ENCODE assay signal across 22 mouse cellular contexts in genomic region chr4:22485117-22485516, GRCm38 (mm10). TPM values are rescaled to one million over a fixed set of nuclear protein-coding genes. Genes with fewer than 3 reads are reported as not detected.
A peak's percentile ranks its signal among the peaks of the same experiment; 100 is the strongest.
DNase-seq lines count a peak whose midpoint lies in the region; ATAC-seq and TF ChIP-seq lines count a peak whose summit lies in the region.
"Had no signal": no experiment of that assay in that cellular context is flagged by ENCODE, and none has a peak within 500 bp of the region (broad histone marks: within the 10 kb centered on the region; RNA-seq: fewer than 3 reads in every experiment).

No protein-coding gene starts in this region.

- H3K4me2 ChIP-seq in forebrain, embryonic 11.5 days (ENCODE audit: low read depth, low read length, severe bottlenecking), result peak overlapping the region; percentile 97
- H3K4me2 ChIP-seq in forebrain, postnatal 0 days (ENCODE audit: low read depth), result peak overlapping the region; percentile 94
- peak overlapping the region; percentile 97 for H3K4me2 ChIP-seq in neural tube, embryonic 13.5 days
- H3K4me2 ChIP-seq: embryonic facial prominence, embryonic 15.5 days; stomach, embryonic 15.5 days had no signal

- no peak for ATAC-seq in forebrain, embryonic 11.5 days (replicated peaks; ENCODE audit: low FRiP score)
- no peak for ATAC-seq in forebrain, postnatal 0 days
- no peak for ATAC-seq in neural tube, embryonic 13.5 days (ENCODE audit: low read depth)

- no peak overlapping the region for H3K27ac ChIP-seq in forebrain, embryonic 11.5 days (ENCODE audit: low read depth, low read length)
- peak overlapping the region; percentile 21; the same call in 1 of the 2 replicates for H3K27ac ChIP-seq in forebrain, postnatal 0 days (ENCODE audit: low read depth, low read length)
- H3K27ac ChIP-seq in midbrain, embryonic 10.5 days (replicated peaks), result peak overlapping the region; percentile 99
- H3K27ac ChIP-seq in neural tube, embryonic 13.5 days (replicated peaks), result no peak overlapping the region
- H3K27ac ChIP-seq: embryonic facial prominence, embryonic 15.5 days; stomach, embryonic 15.5 days had no signal

- intact Hi-C loops in left cerebral cortex, postnatal 4 days (cut with DNase I), result loop anchor here (5.0 kb wide), 3 partner anchors 1117 to 1667 kb away; no protein-coding TSS in a partner anchor
- intact Hi-C loops in gastrocnemius, postnatal 36 days (cut with DNase I), result no loop called here

- H3K36me3 ChIP-seq in forebrain, embryonic 11.5 days (ENCODE audit: control insufficient read depth, insufficient read depth, low read length), result no peaks in the 10 kb centered on the region
- H3K36me3 ChIP-seq in forebrain, postnatal 0 days (ENCODE audit: insufficient read depth), result no peaks in the 10 kb centered on the region
- H3K36me3 ChIP-seq in midbrain, embryonic 10.5 days, result peaks cover 23% of the 10 kb centered on the region
- no peaks in the 10 kb centered on the region for H3K36me3 ChIP-seq in neural tube, embryonic 13.5 days
- H3K36me3 ChIP-seq: embryonic facial prominence, embryonic 15.5 days; stomach, embryonic 15.5 days had no signal

- H3K4me3 ChIP-seq in forebrain, embryonic 11.5 days (ENCODE audit: low read depth, low read length), result peak overlapping the region; percentile 86
- peak overlapping the region; percentile 90 for H3K4me3 ChIP-seq in forebrain, postnatal 0 days (ENCODE audit: low read depth, low read length)
- H3K4me3 ChIP-seq in midbrain, embryonic 10.5 days, result peak overlapping the region; percentile 99
- H3K4me3 ChIP-seq in neural tube, embryonic 13.5 days, result peak overlapping the region; percentile 87
- H3K4me3 ChIP-seq: embryonic facial prominence, embryonic 15.5 days; stomach, embryonic 15.5 days had no signal

- WGBS in forebrain, embryonic 11.5 days, result 12% methylated on average over 2 of the region's 2 CpGs
- WGBS in forebrain, postnatal 0 days, result 21% methylated on average over 2 of the region's 2 CpGs
- WGBS in midbrain, embryonic 10.5 days, result 8% methylated on average over 2 of the region's 2 CpGs
- WGBS in neural tube, embryonic 13.5 days, result 15% methylated on average over 2 of the region's 2 CpGs

- no peak for TF ChIP-seq CTCF in forebrain, postnatal 0 days (IDR thresholded peaks at IDR 0.05; ENCODE audit: low read depth)

- H3K27me3 ChIP-seq in forebrain, embryonic 11.5 days (ENCODE audit: control insufficient read depth, insufficient read depth, low read length), result peaks cover 5% of the 10 kb centered on the region; the same call in 1 of the 2 replicates
- 0 out of 2 replicates have a peak, but pooled peaks cover 3% of the 10 kb centered on the region for H3K27me3 ChIP-seq in forebrain, postnatal 0 days (ENCODE audit: insufficient read depth, low read length)
- H3K27me3 ChIP-seq in midbrain, embryonic 10.5 days (ENCODE audit: low read depth, poor library complexity, severe bottlenecking), result peaks cover 37% of the 10 kb centered on the region
- H3K27me3 ChIP-seq in neural tube, embryonic 13.5 days, result peaks cover 4% of the 10 kb centered on the region; the same call in 1 of the 2 replicates

- 0 out of 2 replicates have a peak, but pooled peaks cover 3% of the 10 kb centered on the region for H3K4me1 ChIP-seq in forebrain, embryonic 11.5 days (replicated peaks; ENCODE audit: control insufficient read depth, insufficient read depth, low read length)
- no peaks in the 10 kb centered on the region for H3K4me1 ChIP-seq in forebrain, postnatal 0 days (ENCODE audit: insufficient read depth)
- H3K4me1 ChIP-seq in midbrain, embryonic 10.5 days, result peaks cover 27% of the 10 kb centered on the region
- peaks cover 41% of the 10 kb centered on the region for H3K4me1 ChIP-seq in neural tube, embryonic 13.5 days (replicated peaks)

- no peak for DNase-seq in forebrain, embryonic 11.5 days (ENCODE audit: low spot score)
- no peak for DNase-seq in forebrain, postnatal 0 days
- no peak for DNase-seq in midbrain, embryonic 10.5 days (ENCODE audit: low spot score)
- no peak for DNase-seq in left cerebral cortex, postnatal 4 days
- DNase-seq in left cerebral cortex, adult 9 months (ENCODE audit: low spot score in 2 of 2), result no peak
- no peak for DNase-seq in gastrocnemius, postnatal 36 days
- DNase-seq: adrenal gland, adult 2 months; cerebellum, adult 2 months; kidney, adult 18-20 months; kidney, postnatal 36 days; lung, postnatal 14 days; right cerebral cortex, adult 18-20 months; spleen, adult 18-20 months; thymus, postnatal 25 days had no signal

- no peak overlapping the region for H3K9ac ChIP-seq in forebrain, embryonic 11.5 days (ENCODE audit: low read length)
- peak overlapping the region; percentile 95 for H3K9ac ChIP-seq in forebrain, postnatal 0 days
- peak overlapping the region; percentile 85 for H3K9ac ChIP-seq in neural tube, embryonic 13.5 days
- H3K9ac ChIP-seq: embryonic facial prominence, embryonic 15.5 days; stomach, embryonic 15.5 days had no signal

- H3K9me3 ChIP-seq in forebrain, embryonic 11.5 days (ENCODE audit: control insufficient read depth, low read length), result no peaks in the 10 kb centered on the region
- no peaks in the 10 kb centered on the region for H3K9me3 ChIP-seq in forebrain, postnatal 0 days (ENCODE audit: low read length)
- no peaks in the 10 kb centered on the region for H3K9me3 ChIP-seq in midbrain, embryonic 10.5 days (replicated peaks)
- H3K9me3 ChIP-seq in neural tube, embryonic 13.5 days, result no peaks in the 10 kb centered on the region
- H3K9me3 ChIP-seq: embryonic facial prominence, embryonic 15.5 days; stomach, embryonic 15.5 days had no signal

RNA-seq across cellular contexts. Expression of gene Pou3f2, which starts 3.0 kb away (rescaled TPM):
- polyA plus RNA-seq in forebrain, embryonic 11.5 days (2014; fragmentation: Nextera tagmentation; extraction: Ambion mirVana), result 26.6 and 31.8 TPM in 2 replicates
- 35.2 and 35.6 TPM in 2 replicates for total RNA-seq in forebrain, postnatal 0 days (2014; rRNA removed)
- polyA plus RNA-seq in forebrain, postnatal 0 days (2015; fragmentation: Nextera tagmentation; extraction: Ambion mirVana), result 11.4 and 13.7 TPM in 2 replicates
- polyA plus RNA-seq in midbrain, embryonic 10.5 days (2016; fragmentation: Nextera tagmentation; extraction: Ambion mirVana), result 47.9 and 58.5 TPM in 2 replicates
- 20.8 and 25.0 TPM in 2 replicates for polyA plus RNA-seq in neural tube, embryonic 13.5 days (2015; fragmentation: Nextera tagmentation; extraction: Ambion mirVana)
- total RNA-seq in left cerebral cortex, postnatal 4 days (2021), result 10 to 100 TPM; 50.0 to 68.6 TPM
- not detected for total RNA-seq in gastrocnemius, postnatal 36 days (2021)
- total RNA-seq: hematopoietic stem cell, adult 5-6 weeks; megakaryocyte-erythroid progenitor cell, adult 5-6 weeks; neutrophil, adult 5-6 weeks had no signal
- polyA plus RNA-seq: adrenal gland, adult 2 months; gonadal fat pad, adult 2 months; liver, embryonic 16.5 days had no signal

Comparison
In these comparisons a context has a peak if more than half of its experiments do, and no peak if none do; other contexts are left out.
1. H3K27ac ChIP-seq: peak in forebrain, postnatal 0 days (single experiment) and midbrain, embryonic 10.5 days (single experiment); none in forebrain, embryonic 11.5 days (single experiment) and neural tube, embryonic 13.5 days (single experiment).
2. Peak in every context shown above with its lines, with median percentiles within 50 percentile points of each other: H3K4me2 ChIP-seq and H3K4me3 ChIP-seq.